Mouse (Mus musculus): ENCODE measurements around the gene Qk. TPM values are rescaled to one million over a fixed set of nuclear protein-coding genes. Genes with fewer than 3 reads are reported as not detected.
A peak's percentile ranks its signal among the peaks of the same experiment; 100 is the strongest.

Gene Qk
- 70.2 and 80.2 TPM in 2 replicates for total RNA-seq (2017)

GRCm38 (mm10) chr17:10319685-10320455, at the start of gene Qk:
Gene Qk, minus strand, starts transcription at chr17:10319854.
- peak; percentile 44 to 68 for ATAC-seq (replicated peaks in 1 of 2; ENCODE audit: insufficient read depth in 1 of 2, low FRiP score in 2 of 2, low TSS enrichment in 1 of 2, low read depth in 1 of 2, poor library complexity in 2 of 2, severe bottlenecking in 2 of 2)

GRCm38 (mm10) chr17:10367044-10367443, 47.4 kb upstream of the Qk start:
- no peak for ATAC-seq (replicated peaks in 1 of 2; ENCODE audit: insufficient read depth in 1 of 2, low FRiP score in 2 of 2, low TSS enrichment in 1 of 2, low read depth in 1 of 2, poor library complexity in 2 of 2, severe bottlenecking in 2 of 2)

- ATAC-seq (replicated peaks in 1 of 2; ENCODE audit: insufficient read depth in 1 of 2, low FRiP score in 2 of 2, low TSS enrichment in 1 of 2, low read depth in 1 of 2, poor library complexity in 2 of 2, severe bottlenecking in 2 of 2) = no peak
Observed at GRCm38 (mm10) chr17:10366577-10366976, 46.9 kb upstream of the Qk start.

- no peak for ATAC-seq (replicated peaks in 1 of 2; ENCODE audit: insufficient read depth in 1 of 2, low FRiP score in 2 of 2, low TSS enrichment in 1 of 2, low read depth in 1 of 2, poor library complexity in 2 of 2, severe bottlenecking in 2 of 2)
Observed at GRCm38 (mm10) chr17:10365501-10366482, 46.1 kb upstream of the Qk start.

GRCm38 (mm10) chr17:10363151-10363550, 43.5 kb upstream of the Qk start:
- no peak for ATAC-seq (replicated peaks in 1 of 2; ENCODE audit: insufficient read depth in 1 of 2, low FRiP score in 2 of 2, low TSS enrichment in 1 of 2, low read depth in 1 of 2, poor library complexity in 2 of 2, severe bottlenecking in 2 of 2)

GRCm38 (mm10) chr17:10361882-10362291, 42.2 kb upstream of the Qk start:
- no peak for ATAC-seq (replicated peaks in 1 of 2; ENCODE audit: insufficient read depth in 1 of 2, low FRiP score in 2 of 2, low TSS enrichment in 1 of 2, low read depth in 1 of 2, poor library complexity in 2 of 2, severe bottlenecking in 2 of 2)

GRCm38 (mm10) chr17:10360738-10361137, 41.1 kb upstream of the Qk start:
- ATAC-seq (replicated peaks in 1 of 2; ENCODE audit: insufficient read depth in 1 of 2, low FRiP score in 2 of 2, low TSS enrichment in 1 of 2, low read depth in 1 of 2, poor library complexity in 2 of 2, severe bottlenecking in 2 of 2) = no peak

GRCm38 (mm10) chr17:10359466-10359865, 39.8 kb upstream of the Qk start:
- ATAC-seq (replicated peaks in 1 of 2; ENCODE audit: insufficient read depth in 1 of 2, low FRiP score in 2 of 2, low TSS enrichment in 1 of 2, low read depth in 1 of 2, poor library complexity in 2 of 2, severe bottlenecking in 2 of 2) = no peak

- no peak for ATAC-seq (replicated peaks in 1 of 2; ENCODE audit: insufficient read depth in 1 of 2, low FRiP score in 2 of 2, low TSS enrichment in 1 of 2, low read depth in 1 of 2, poor library complexity in 2 of 2, severe bottlenecking in 2 of 2)
Observed at GRCm38 (mm10) chr17:10357348-10357747, 37.7 kb upstream of the Qk start.

GRCm38 (mm10) chr17:10356294-10356693, 36.6 kb upstream of the Qk start:
- no peak for ATAC-seq (replicated peaks in 1 of 2; ENCODE audit: insufficient read depth in 1 of 2, low FRiP score in 2 of 2, low TSS enrichment in 1 of 2, low read depth in 1 of 2, poor library complexity in 2 of 2, severe bottlenecking in 2 of 2)

GRCm38 (mm10) chr17:10355746-10356145, 36.1 kb upstream of the Qk start:
- ATAC-seq (replicated peaks in 1 of 2; ENCODE audit: insufficient read depth in 1 of 2, low FRiP score in 2 of 2, low TSS enrichment in 1 of 2, low read depth in 1 of 2, poor library complexity in 2 of 2, severe bottlenecking in 2 of 2) = no peak

- no peak for ATAC-seq (replicated peaks in 1 of 2; ENCODE audit: insufficient read depth in 1 of 2, low FRiP score in 2 of 2, low TSS enrichment in 1 of 2, low read depth in 1 of 2, poor library complexity in 2 of 2, severe bottlenecking in 2 of 2)
Observed at GRCm38 (mm10) chr17:10338286-10338685, 18.6 kb upstream of the Qk start.

- no peak for ATAC-seq (replicated peaks in 1 of 2; ENCODE audit: insufficient read depth in 1 of 2, low FRiP score in 2 of 2, low TSS enrichment in 1 of 2, low read depth in 1 of 2, poor library complexity in 2 of 2, severe bottlenecking in 2 of 2)
Observed at GRCm38 (mm10) chr17:10336558-10336957, 16.9 kb upstream of the Qk start.

- no peak; a peak in 1 of 4 replicates for ATAC-seq (replicated peaks in 1 of 2; ENCODE audit: insufficient read depth in 1 of 2, low FRiP score in 2 of 2, low TSS enrichment in 1 of 2, low read depth in 1 of 2, poor library complexity in 2 of 2, severe bottlenecking in 2 of 2)
Observed at GRCm38 (mm10) chr17:10335809-10336499, 16.3 kb upstream of the Qk start.

GRCm38 (mm10) chr17:10334957-10335690, 15.5 kb upstream of the Qk start:
- peak; percentile 63 to 66 for ATAC-seq (replicated peaks in 1 of 2; ENCODE audit: insufficient read depth in 1 of 2, low FRiP score in 2 of 2, low TSS enrichment in 1 of 2, low read depth in 1 of 2, poor library complexity in 2 of 2, severe bottlenecking in 2 of 2)

GRCm38 (mm10) chr17:10334481-10334880, 14.8 kb upstream of the Qk start:
- ATAC-seq (replicated peaks in 1 of 2; ENCODE audit: insufficient read depth in 1 of 2, low FRiP score in 2 of 2, low TSS enrichment in 1 of 2, low read depth in 1 of 2, poor library complexity in 2 of 2, severe bottlenecking in 2 of 2) = 0 out of 4 replicates have a peak, but pooled peaks of 1 of the 2 experiments have one; percentile 5

GRCm38 (mm10) chr17:10333321-10333720, 13.7 kb upstream of the Qk start:
- no peak for ATAC-seq (replicated peaks in 1 of 2; ENCODE audit: insufficient read depth in 1 of 2, low FRiP score in 2 of 2, low TSS enrichment in 1 of 2, low read depth in 1 of 2, poor library complexity in 2 of 2, severe bottlenecking in 2 of 2)
